Mouse (Mus musculus) macrophage (primary cell): ENCODE measurements around the gene Slc38a9. TPM values are rescaled to one million over a fixed set of nuclear protein-coding genes. Genes with fewer than 3 reads are reported as not detected.

Experiments used
- H3K27ac ChIP-seq: fragments of 350-480 bp; formaldehyde crosslinking; 2 replicates; pipeline ENCODE4 v1.9.0; 2021
- H3K36me3 ChIP-seq: fragments of 350-480 bp; formaldehyde crosslinking; 2 replicates; pipeline ENCODE4 v1.9.0; 2021; ENCODE audit errors: inconsistent target
- H3K4me3 ChIP-seq: fragments of 350-480 bp; formaldehyde crosslinking; 2 replicates; pipeline ENCODE4 v1.9.0; 2021; ENCODE audit errors: inconsistent target
- H3K79me2 ChIP-seq: fragments of 350-480 bp; formaldehyde crosslinking; 2 replicates; pipeline ENCODE4 v1.9.0; 2021; ENCODE audit errors: inconsistent target
- WGBS: methylation state at CpG from one replicate; pipeline ENCODE4 v1.1.7; 2026; ENCODE audit warnings: inconsistent platforms; ENCODE audit not compliant: missing documents; 5-methylcytosine and 5-hydroxymethylcytosine counted together
- polyA plus RNA-seq: library from polyadenylated mRNA; stranded (reverse); fragments of 250-400 nt; gene quantifications from 3 replicates; pipeline ENCODE4 v1.2.4, GENCODE M21; 2018; ENCODE audit warnings: inconsistent platforms

The Slc38a9 gene
- polyA plus RNA-seq, 1 experiment from 2014 or later: 15.2 TPM

DNA sequence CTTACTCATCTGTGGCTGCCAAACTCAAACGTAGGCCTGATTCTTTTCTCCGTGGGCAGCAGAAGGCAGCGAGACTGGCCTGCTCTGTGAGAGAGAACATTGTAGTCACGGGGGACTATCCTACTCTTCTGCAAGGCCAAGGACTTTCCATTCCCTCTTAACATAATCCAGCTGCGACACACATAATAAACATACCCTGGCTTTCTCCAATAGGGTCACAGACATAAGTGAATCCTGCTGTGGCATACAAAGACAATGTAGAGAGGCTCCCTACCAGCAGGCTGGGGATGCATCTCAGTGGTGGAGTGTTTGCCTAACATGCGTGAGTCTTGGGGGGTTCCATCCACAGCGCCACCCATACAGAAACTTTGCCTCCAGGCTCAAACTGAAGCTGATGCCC is 124.8 kb downstream of the Slc38a9 start:
- WGBS: 93% methylated on average over 7 of the region's 7 CpGs
- Histone ChIP-seq H3K79me2 (no peaks in the 10 kb centered on the region), H3K27ac (no peak overlapping the region)

DNA sequence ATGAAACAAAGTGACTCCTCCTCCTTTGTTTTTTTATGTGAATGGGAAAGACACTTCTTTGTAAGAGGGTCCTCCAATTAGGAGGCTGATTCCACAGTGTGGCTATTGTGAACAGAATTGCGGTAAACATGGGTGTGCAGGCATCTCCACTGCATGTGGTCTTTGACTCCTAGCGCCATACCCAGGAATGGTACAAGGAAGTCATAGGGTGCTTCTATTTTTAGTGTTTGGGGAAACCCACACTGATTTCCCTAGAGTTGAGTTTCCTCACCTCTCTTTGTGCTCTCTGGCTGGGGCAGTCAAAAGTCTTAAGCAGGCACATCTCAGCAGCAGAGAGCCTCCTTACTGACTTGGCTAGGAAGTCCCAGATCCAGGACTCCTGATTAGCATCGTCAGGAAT is 125.6 kb downstream of the Slc38a9 start:
- no peaks in the 10 kb centered on the region for H3K36me3 ChIP-seq
- no peak overlapping the region for H3K27ac ChIP-seq
- no peaks in the 10 kb centered on the region for H3K79me2 ChIP-seq
- 33% methylated on average over 3 of the region's 3 CpGs for WGBS
- no peak overlapping the region for H3K4me3 ChIP-seq

More for the DNA sequence above, 124.8 kb downstream of the Slc38a9 start:
- Histone ChIP-seq H3K36me3 (no peaks in the 10 kb centered on the region), H3K4me3 (no peak overlapping the region)

DNA sequence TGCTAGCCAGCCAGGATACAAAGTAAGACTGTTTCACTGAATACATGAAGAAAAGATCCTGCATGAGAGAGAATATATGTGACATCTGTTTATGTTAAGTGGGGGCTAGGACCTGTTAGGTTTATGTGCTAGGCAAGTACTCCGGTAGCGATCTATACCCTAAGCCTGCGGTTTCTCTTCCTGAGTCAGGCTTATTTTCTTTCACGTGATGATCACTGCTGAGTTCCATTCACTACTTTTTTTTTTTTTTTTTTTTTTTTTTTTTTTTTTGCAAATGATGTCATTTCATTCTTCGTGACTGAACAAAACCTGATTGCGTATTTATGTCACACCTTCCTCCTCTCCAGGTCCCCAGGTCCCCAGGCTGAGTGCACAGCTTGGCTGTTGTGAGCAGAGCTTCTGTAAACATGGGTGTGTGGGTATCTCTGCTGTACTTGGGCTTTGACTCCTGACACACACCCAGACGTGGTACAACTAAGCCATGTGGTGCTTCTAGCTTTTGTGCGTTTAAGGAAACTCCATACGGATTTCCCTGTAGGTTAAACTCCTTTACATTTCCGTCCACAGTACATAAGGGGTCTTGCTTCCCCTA is 126.5 kb downstream of the Slc38a9 start:
- WGBS: 90% methylated on average over 9 of the region's 10 CpGs
- Histone ChIP-seq H3K4me3 (no peak overlapping the region), H3K79me2 (no peaks in the 10 kb centered on the region), H3K36me3 (no peaks in the 10 kb centered on the region), H3K27ac (no peak overlapping the region)

Other genes starting within 250 kb of the Slc38a9 start
- 46.9 to 79.6 TPM (median 56.2 TPM) in 3 replicates for gene Il6st, start 196.7 kb upstream of the Slc38a9 start, polyA plus RNA-seq
- not detected in 3 replicates for gene Il31ra, start 66.4 kb upstream of the Slc38a9 start, polyA plus RNA-seq
- 0.11 to 0.95 TPM (median 0.28 TPM) in 3 replicates for gene Ddx4, start 8.3 kb upstream of the Slc38a9 start, polyA plus RNA-seq
- gene Plpp1, start 140.0 kb downstream of the Slc38a9 start, polyA plus RNA-seq: 0.39 to 1.2 TPM (median 0.46 TPM) in 3 replicates